Mouse (Mus musculus) forebrain, embryonic 11.5 days (tissue): ENCODE measurements around the gene C1rl. TPM values are rescaled to one million over a fixed set of nuclear protein-coding genes. Genes with fewer than 3 reads are reported as not detected.
"Not testable (repeated sequence)": the region's sequence is repeated elsewhere in the genome, so short reads cannot be mapped to it uniquely, and the experiment has no call there.

ENCODE experiments used
- ATAC-seq: fragments of 200-750 bp; cut with Nextera tagmentation; replicated peaks from 2 replicates; pipeline ENCODE4 v1.8.0; 2017; ENCODE audit warnings: moderate TSS enrichment; ENCODE audit not compliant: low FRiP score
- DNase-seq: peaks from one replicate; pipeline ENCODE4 v3.0.0-alpha.2; 2017; ENCODE audit warnings: low spot score
- H3K27ac ChIP-seq: fragments of 300-500 bp; sonication (generic); 2 replicates; pipeline ENCODE4 v1.5.1; 2014; ENCODE audit warnings: low read depth, low read length
- H3K27me3 ChIP-seq: fragments of 300-500 bp; sonication (generic); 2 replicates; pipeline ENCODE4 v1.6.1; 2014; ENCODE audit warnings: mild to moderate bottlenecking, low read length, mixed read lengths; ENCODE audit not compliant: control insufficient read depth, insufficient read depth
- H3K36me3 ChIP-seq: fragments of 300-500 bp; sonication (generic); 2 replicates; pipeline ENCODE4 v1.6.1; 2014; ENCODE audit warnings: mild to moderate bottlenecking, low read length, moderate library complexity, mixed read lengths; ENCODE audit not compliant: control insufficient read depth, insufficient read depth
- H3K4me1 ChIP-seq: fragments of 300-500 bp; sonication (generic); replicated peaks from 2 replicates; pipeline ENCODE4 v1.6.1; 2014; ENCODE audit warnings: low read length, mixed read lengths; ENCODE audit not compliant: control insufficient read depth, insufficient read depth
- H3K4me2 ChIP-seq: fragments of 300-500 bp; sonication (generic); 2 replicates; pipeline ENCODE4 v1.6.1; 2014; ENCODE audit warnings: low read depth, mild to moderate bottlenecking, low read length, moderate library complexity, mixed read lengths; ENCODE audit not compliant: severe bottlenecking
- H3K4me3 ChIP-seq: fragments of 300-500 bp; sonication (generic); 2 replicates; pipeline ENCODE4 v1.5.1; 2014; ENCODE audit warnings: low read depth, low read length
- H3K9ac ChIP-seq: fragments of 300-500 bp; sonication (generic); 2 replicates; pipeline ENCODE4 v1.6.1; 2014; ENCODE audit warnings: low read length
- H3K9me3 ChIP-seq: fragments of 300-500 bp; sonication (generic); 2 replicates; pipeline ENCODE4 v1.6.1; 2016; ENCODE audit warnings: low read length, mixed read lengths; ENCODE audit not compliant: control insufficient read depth
- WGBS: fragments of 180-500 bp; shearing (Covaris S2); extraction: QIAGEN DNeasy Blood & Tissue Kit; methylation state at CpG from one replicate; pipeline ENCODE4 v1.1.7; 2014; 5-methylcytosine and 5-hydroxymethylcytosine counted together
- polyA plus RNA-seq: library from polyadenylated mRNA; unstranded; fragments of >200 nt; fragmentation: Nextera tagmentation; extraction: Ambion mirVana; gene quantifications from 2 replicates; pipeline ENCODE4 v1.2.1, GENCODE M21; 2014

Gene C1rl
- polyA plus RNA-seq, 1 experiment from 2014 or later: 0.21 TPM

GRCm38 (mm10) chr6:124531077-124531476 is 38.2 kb downstream of the C1rl start:
- no peaks in the 10 kb centered on the region for H3K9me3 ChIP-seq
- ATAC-seq (no peak), DNase-seq (no peak)
- H3K36me3 ChIP-seq: no peaks in the 10 kb centered on the region
- H3K27ac ChIP-seq: no peak overlapping the region
- no peak overlapping the region for H3K9ac ChIP-seq
- H3K4me3 ChIP-seq: no peak overlapping the region
- WGBS: 86% methylated on average over 8 of the region's 8 CpGs
- H3K4me2 ChIP-seq: no peak overlapping the region
- H3K27me3 ChIP-seq: no peaks in the 10 kb centered on the region
- no peaks in the 10 kb centered on the region for H3K4me1 ChIP-seq

- not testable (repeated sequence) for H3K36me3 ChIP-seq, H3K4me2 ChIP-seq, H3K4me3 ChIP-seq, H3K9me3 ChIP-seq, ATAC-seq, H3K4me1 ChIP-seq, H3K27ac ChIP-seq, DNase-seq, H3K9ac ChIP-seq, H3K27me3 ChIP-seq
- 86% methylated on average over 8 of the region's 8 CpGs for WGBS
Measured at GRCm38 (mm10) chr6:124536125-124536829, 43.4 kb downstream of the C1rl start.

GRCm38 (mm10) chr6:124541176-124541575 is 48.3 kb downstream of the C1rl start:
- H3K4me2 ChIP-seq, ATAC-seq, H3K36me3 ChIP-seq, H3K27me3 ChIP-seq, DNase-seq, H3K27ac ChIP-seq, H3K9ac ChIP-seq, H3K4me3 ChIP-seq, H3K4me1 ChIP-seq, H3K9me3 ChIP-seq: not testable (repeated sequence)
- 83% methylated on average over 2 of the region's 2 CpGs for WGBS

GRCm38 (mm10) chr6:124542284-124542683 is 49.4 kb downstream of the C1rl start, which contains the start of gene C1s1:
TSS of gene C1s1 (minus strand) at chr6:124542359.
- WGBS: 0% methylated on average over 1 of the region's 1 CpGs
- not testable (repeated sequence) for H3K27me3 ChIP-seq, H3K36me3 ChIP-seq

GRCm38 (mm10) chr6:124544466-124544865 is 51.6 kb downstream of the C1rl start:
- Histone ChIP-seq H3K36me3 (no peaks in the 10 kb centered on the region), H3K27ac (no peak overlapping the region), H3K27me3 (no peaks in the 10 kb centered on the region), H3K9ac (no peak overlapping the region), H3K4me2 (no peak overlapping the region), H3K9me3 (no peaks in the 10 kb centered on the region), H3K4me3 (no peak overlapping the region), H3K4me1 (no peaks in the 10 kb centered on the region)
- no peak for DNase-seq
- 87% methylated on average over 5 of the region's 6 CpGs for WGBS
- no peak for ATAC-seq

More at GRCm38 (mm10) chr6:124542284-124542683, 49.4 kb downstream of the C1rl start, which contains the start of gene C1s1:
- H3K4me2 ChIP-seq, DNase-seq, H3K9ac ChIP-seq, H3K4me1 ChIP-seq, H3K4me3 ChIP-seq, ATAC-seq, H3K9me3 ChIP-seq, H3K27ac ChIP-seq: not testable (repeated sequence)

GRCm38 (mm10) chr6:124545425-124545824 is 52.5 kb downstream of the C1rl start:
- Histone ChIP-seq H3K36me3 (no peaks in the 10 kb centered on the region), H3K4me3 (no peak overlapping the region), H3K9me3 (no peaks in the 10 kb centered on the region), H3K9ac (no peak overlapping the region), H3K27ac (no peak overlapping the region), H3K4me2 (no peak overlapping the region), H3K27me3 (no peaks in the 10 kb centered on the region), H3K4me1 (no peaks in the 10 kb centered on the region)
- DNase-seq (no peak), ATAC-seq (no peak)
- WGBS: 77% methylated on average over 2 of the region's 2 CpGs

- H3K9ac ChIP-seq, H3K4me2 ChIP-seq, H3K4me1 ChIP-seq, ATAC-seq, H3K4me3 ChIP-seq, H3K9me3 ChIP-seq, H3K36me3 ChIP-seq, H3K27ac ChIP-seq, H3K27me3 ChIP-seq, DNase-seq: not testable (repeated sequence)
- 95% methylated on average over 2 of the region's 3 CpGs for WGBS
Measured at GRCm38 (mm10) chr6:124547979-124548378, 55.1 kb downstream of the C1rl start.

- H3K9me3 ChIP-seq: peaks cover 3% of the 10 kb centered on the region
- H3K27ac ChIP-seq: no peak overlapping the region
- DNase-seq (no peak), ATAC-seq (no peak)
- H3K4me3 ChIP-seq: no peak overlapping the region
- no peak overlapping the region for H3K4me2 ChIP-seq
- H3K9ac ChIP-seq: no peak overlapping the region
- 87% methylated on average over 3 of the region's 3 CpGs for WGBS
- H3K4me1 ChIP-seq: no peaks in the 10 kb centered on the region
- H3K36me3 ChIP-seq: no peaks in the 10 kb centered on the region
- H3K27me3 ChIP-seq: no peaks in the 10 kb centered on the region
Measured at GRCm38 (mm10) chr6:124549023-124549550, 56.2 kb downstream of the C1rl start.

- Histone ChIP-seq H3K36me3 (no peaks in the 10 kb centered on the region), H3K9me3 (peaks cover 3% of the 10 kb centered on the region), H3K4me3 (no peak overlapping the region), H3K27me3 (no peaks in the 10 kb centered on the region), H3K4me2 (no peak overlapping the region), H3K4me1 (no peaks in the 10 kb centered on the region), H3K27ac (no peak overlapping the region), H3K9ac (no peak overlapping the region)
- no peak for DNase-seq
- 75% methylated on average over 22 of the region's 22 CpGs for WGBS
- ATAC-seq: no peak
Measured at GRCm38 (mm10) chr6:124552766-124553165, 59.9 kb downstream of the C1rl start.
